Mouse (Mus musculus): ENCODE results near the gene P2ry4.

Gene P2ry4

GRCm38 (mm10) chrX:100594791-100595190 lies at the start of gene P2ry4:
TSS of gene P2ry4 (minus strand) at chrX:100594869.
- DNase-seq, result no peak

- no peak for DNase-seq
Observed at GRCm38 (mm10) chrX:100638477-100638876, 43.8 kb upstream of the P2ry4 start.

GRCm38 (mm10) chrX:100629076-100629475 lies 34.4 kb upstream of the P2ry4 start:
- DNase-seq, result no peak

GRCm38 (mm10) chrX:100625802-100626793 lies 31.4 kb upstream of the P2ry4 start, which contains the start of gene Pdzd11:
TSS of gene Pdzd11 (minus strand) at chrX:100626568.
- DNase-seq, result peak; percentile 82 to 90

- DNase-seq, result no peak
Observed at GRCm38 (mm10) chrX:100625546-100625801, 30.8 kb upstream of the P2ry4 start, which contains the start of gene Kif4. TSS of gene Kif4 (plus strand) at chrX:100625737.

GRCm38 (mm10) chrX:100625146-100625545 lies 30.5 kb upstream of the P2ry4 start:
- no peak for DNase-seq

- no peak for DNase-seq
Observed at GRCm38 (mm10) chrX:100624242-100624641, 29.6 kb upstream of the P2ry4 start.

GRCm38 (mm10) chrX:100621366-100621765 lies 26.7 kb upstream of the P2ry4 start:
- DNase-seq, result no peak

- DNase-seq, result no peak
Observed at GRCm38 (mm10) chrX:100618488-100618887, 23.8 kb upstream of the P2ry4 start.

- DNase-seq, result no peak
Observed at GRCm38 (mm10) chrX:100605314-100605713, 10.6 kb upstream of the P2ry4 start, which contains the start of gene Arr3. TSS of gene Arr3 (plus strand) at chrX:100605497.

- DNase-seq, result no peak
Observed at GRCm38 (mm10) chrX:100599755-100600154, 5.1 kb upstream of the P2ry4 start.

GRCm38 (mm10) chrX:100597439-100597838 lies 2.8 kb upstream of the P2ry4 start:
- peak in 1 of 2 experiments; percentile 33 for DNase-seq

- DNase-seq, result no peak
Observed at GRCm38 (mm10) chrX:100571951-100572350, 22.7 kb downstream of the P2ry4 start, which contains the start of gene Awat1. TSS of gene Awat1 (plus strand) at chrX:100572251.

GRCm38 (mm10) chrX:100565696-100566095 lies 29.0 kb downstream of the P2ry4 start:
- DNase-seq, result no peak

GRCm38 (mm10) chrX:100556026-100556425 lies 38.6 kb downstream of the P2ry4 start:
- DNase-seq, result no peak

Data from cerebellum, postnatal 25 days (tissue).